Mouse (Mus musculus) olfactory bulb, adult 2 months (tissue): ENCODE data around the gene Htr1b. TPM values are rescaled to one million over a fixed set of nuclear protein-coding genes. Genes with fewer than 3 reads are reported as not detected.

Experiments
- H3K27ac ChIP-seq: fragments of 200-500 bp; 2 replicates; pipeline ENCODE4 v1.5.1; 2012; ENCODE audit warnings: low read depth, low read length; ENCODE audit not compliant: insufficient read depth
- H3K4me1 ChIP-seq: fragments of 200-500 bp; 2 replicates; pipeline ENCODE4 v1.6.1; 2012; ENCODE audit warnings: low read length; ENCODE audit not compliant: control insufficient read depth, insufficient read depth
- H3K4me3 ChIP-seq: fragments of 200-500 bp; 2 replicates; pipeline ENCODE4 v1.5.1; 2012; ENCODE audit warnings: mild to moderate bottlenecking, low read depth, low read length, moderate library complexity; ENCODE audit not compliant: insufficient read depth
- CTCF ChIP-seq: fragments of 200-500 bp; IDR thresholded peaks from 2 replicates; pipeline ENCODE4 v1.5.1; 2012; ENCODE audit warnings: low read depth, mild to moderate bottlenecking, low read length, moderate library complexity; ENCODE audit not compliant: insufficient read depth
- POLR2A ChIP-seq: fragments of 200-500 bp; IDR thresholded peaks from 2 replicates; pipeline ENCODE4 v1.6.1; 2012; ENCODE audit warnings: mild to moderate bottlenecking, low read depth, low read length, moderate library complexity; ENCODE audit not compliant: insufficient read depth
- WGBS: fragments of 180-500 bp; shearing (Covaris S2); methylation state at CpG from one replicate; pipeline ENCODE4 v1.1.7; 2018; 5-methylcytosine and 5-hydroxymethylcytosine counted together
- polyA plus RNA-seq: library from polyadenylated mRNA; stranded (reverse); fragments of >200 nt; gene quantifications from 2 replicates; pipeline ENCODE4 v1.2.4, GENCODE M21; 2012; ENCODE audit warnings: low replicate concordance; ENCODE audit not compliant: missing spikeins, insufficient read depth, insufficient read length

Gene Htr1b
- polyA plus RNA-seq, 1 experiment = not detected

DNA sequence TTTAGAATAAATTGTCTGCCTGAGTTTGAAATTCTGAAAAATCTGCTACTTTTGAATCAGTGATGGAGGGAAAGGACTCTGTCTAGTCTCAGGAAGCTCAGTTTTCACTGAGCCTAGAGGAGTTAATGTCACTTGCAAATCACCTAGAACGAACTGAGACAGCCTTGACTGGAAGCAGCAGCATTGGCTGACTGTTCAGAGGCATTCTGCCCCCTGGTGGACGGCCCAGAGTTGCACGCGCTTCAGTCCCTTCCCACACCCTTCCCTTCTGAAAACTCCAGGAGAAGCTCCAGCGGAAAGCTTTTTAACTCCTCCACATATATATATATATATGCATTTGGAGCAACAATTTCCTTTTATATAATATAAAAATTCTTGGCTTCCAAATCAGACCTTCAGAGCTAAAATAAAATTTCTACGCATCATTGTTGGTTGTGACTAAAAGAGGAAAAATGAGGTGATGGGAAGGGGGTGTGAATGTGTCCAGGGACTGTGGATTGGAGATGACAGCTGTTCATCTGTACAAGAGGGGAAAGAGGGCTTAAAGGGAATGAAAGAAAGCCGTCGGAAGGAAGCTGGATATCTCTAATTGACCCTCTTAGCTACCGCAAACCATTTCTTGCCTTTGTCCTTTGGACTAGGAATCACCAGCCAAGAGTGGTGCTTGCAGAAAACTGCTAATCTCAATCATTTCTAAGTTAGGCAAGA lies 6.6 kb downstream of the Htr1b start:
- 29% methylated on average over 9 of the region's 9 CpGs for WGBS
- no peak overlapping the region for H3K4me3 ChIP-seq
- peak; percentile 81 for TF ChIP-seq CTCF
- no peak for TF ChIP-seq POLR2A
- H3K27ac ChIP-seq = no peak overlapping the region
- peaks cover 6% of the 10 kb centered on the region; the same call in 1 of the 2 replicates for H3K4me1 ChIP-seq

GRCm38 (mm10) chr9:81625898-81626297 lies 7.7 kb downstream of the Htr1b start:
- no peaks in the 10 kb centered on the region for H3K4me1 ChIP-seq
- H3K27ac ChIP-seq = no peak overlapping the region
- no peak overlapping the region for H3K4me3 ChIP-seq
- TF ChIP-seq CTCF (no peak), POLR2A (no peak)

DNA sequence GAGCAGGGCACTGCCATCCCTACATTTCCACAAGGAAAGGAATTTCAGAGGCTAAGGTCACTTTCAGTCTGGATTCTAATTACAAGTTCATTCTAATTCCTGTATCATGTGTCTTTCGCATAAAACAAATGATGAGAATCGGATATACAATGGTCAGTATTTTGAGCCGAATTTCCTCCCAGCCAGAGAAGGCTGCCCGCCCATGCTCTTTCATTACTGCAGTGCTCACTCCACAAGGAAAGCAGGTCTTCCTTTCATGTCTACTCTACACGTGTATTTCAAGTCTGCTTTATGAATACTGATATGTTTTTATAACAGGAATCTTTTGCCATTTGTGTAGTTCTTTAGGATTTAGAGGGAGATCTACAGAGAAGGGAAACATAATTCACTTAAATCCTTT lies 10.8 kb downstream of the Htr1b start:
- Histone ChIP-seq H3K4me1 (no peaks in the 10 kb centered on the region), H3K4me3 (no peak overlapping the region), H3K27ac (no peak overlapping the region)
- WGBS = 44% methylated on average over 5 of the region's 5 CpGs
- TF ChIP-seq CTCF (no peak), POLR2A (no peak)

- no peak overlapping the region for H3K4me3 ChIP-seq
- no peaks in the 10 kb centered on the region for H3K4me1 ChIP-seq
- TF ChIP-seq CTCF (no peak), POLR2A (no peak)
- no peak overlapping the region for H3K27ac ChIP-seq
- WGBS = 81% methylated on average over 4 of the region's 4 CpGs
These were observed 22.6 kb downstream of the Htr1b start for GRCm38 (mm10) chr9:81611022-81611421.

Other genes starting within 250 kb of the Htr1b start
- gene Mei4, start 229.8 kb upstream of the Htr1b start, polyA plus RNA-seq = not detected in 2 replicates